Mouse (Mus musculus): ENCODE data around the gene Dpf2. TPM values are rescaled to one million over a fixed set of nuclear protein-coding genes. Genes with fewer than 3 reads are reported as not detected.

Gene Dpf2
- 10 to 100 TPM; 82.5 to 95.6 TPM for total RNA-seq (2021)

- DNase-seq (ENCODE audit: extremely low spot score in 1 of 2, low spot score in 1 of 2): no peak
Observed at GRCm38 (mm10) chr19:5913007-5913719, at the start of gene Dpf2. Dpf2 (minus strand) TSS chr19:5913010.

- no peak for DNase-seq (ENCODE audit: extremely low spot score in 1 of 2, low spot score in 1 of 2)
Observed at GRCm38 (mm10) chr19:5957371-5957770, 44.6 kb upstream of the Dpf2 start.

- DNase-seq (ENCODE audit: extremely low spot score in 1 of 2, low spot score in 1 of 2): peak; percentile 69 to 91
Observed at GRCm38 (mm10) chr19:5956685-5957084, 43.9 kb upstream of the Dpf2 start.

- DNase-seq (ENCODE audit: extremely low spot score in 1 of 2, low spot score in 1 of 2): no peak
Observed at GRCm38 (mm10) chr19:5955704-5956670, 43.2 kb upstream of the Dpf2 start.

GRCm38 (mm10) chr19:5954936-5955335, 42.1 kb upstream of the Dpf2 start:
- DNase-seq (ENCODE audit: extremely low spot score in 1 of 2, low spot score in 1 of 2): no peak

- no peak for DNase-seq (ENCODE audit: extremely low spot score in 1 of 2, low spot score in 1 of 2)
Observed at GRCm38 (mm10) chr19:5954031-5954710, 41.4 kb upstream of the Dpf2 start.

- DNase-seq (ENCODE audit: extremely low spot score in 1 of 2, low spot score in 1 of 2): no peak
Observed at GRCm38 (mm10) chr19:5953201-5953770, 40.5 kb upstream of the Dpf2 start.

GRCm38 (mm10) chr19:5952071-5952691, 39.4 kb upstream of the Dpf2 start:
- DNase-seq (ENCODE audit: extremely low spot score in 1 of 2, low spot score in 1 of 2): no peak

- no peak for DNase-seq (ENCODE audit: extremely low spot score in 1 of 2, low spot score in 1 of 2)
Observed at GRCm38 (mm10) chr19:5951631-5952030, 38.8 kb upstream of the Dpf2 start.

- no peak for DNase-seq (ENCODE audit: extremely low spot score in 1 of 2, low spot score in 1 of 2)
Observed at GRCm38 (mm10) chr19:5950218-5950617, 37.4 kb upstream of the Dpf2 start.

GRCm38 (mm10) chr19:5945891-5946290, 33.1 kb upstream of the Dpf2 start:
- no peak for DNase-seq (ENCODE audit: extremely low spot score in 1 of 2, low spot score in 1 of 2)

- no peak for DNase-seq (ENCODE audit: extremely low spot score in 1 of 2, low spot score in 1 of 2)
Observed at GRCm38 (mm10) chr19:5945027-5945426, 32.2 kb upstream of the Dpf2 start.

- no peak for DNase-seq (ENCODE audit: extremely low spot score in 1 of 2, low spot score in 1 of 2)
Observed at GRCm38 (mm10) chr19:5944145-5944544, 31.3 kb upstream of the Dpf2 start.

GRCm38 (mm10) chr19:5943404-5943803, 30.6 kb upstream of the Dpf2 start:
- no peak for DNase-seq (ENCODE audit: extremely low spot score in 1 of 2, low spot score in 1 of 2)

- no peak for DNase-seq (ENCODE audit: extremely low spot score in 1 of 2, low spot score in 1 of 2)
Observed at GRCm38 (mm10) chr19:5942581-5942980, 29.8 kb upstream of the Dpf2 start.

GRCm38 (mm10) chr19:5940656-5941055, 27.8 kb upstream of the Dpf2 start:
- DNase-seq (ENCODE audit: extremely low spot score in 1 of 2, low spot score in 1 of 2): no peak

- peak in 1 of 2 experiments; percentile 23 for DNase-seq (ENCODE audit: extremely low spot score in 1 of 2, low spot score in 1 of 2)
Observed at GRCm38 (mm10) chr19:5940173-5940572, 27.4 kb upstream of the Dpf2 start.

GRCm38 (mm10) chr19:5939715-5940114, 26.9 kb upstream of the Dpf2 start:
- DNase-seq (ENCODE audit: extremely low spot score in 1 of 2, low spot score in 1 of 2): no peak

GRCm38 (mm10) chr19:5938516-5938915, 25.7 kb upstream of the Dpf2 start:
- no peak for DNase-seq (ENCODE audit: extremely low spot score in 1 of 2, low spot score in 1 of 2)

- no peak for DNase-seq (ENCODE audit: extremely low spot score in 1 of 2, low spot score in 1 of 2)
Observed at GRCm38 (mm10) chr19:5937836-5938406, 25.1 kb upstream of the Dpf2 start.

Measured in layer of hippocampus, postnatal 25 days (tissue).